8 mouse cellular contexts compared by ENCODE assay signal in genomic region chr11:69065394-69065925, GRCm38 (mm10). TPM values are rescaled to one million over a fixed set of nuclear protein-coding genes. Genes with fewer than 3 reads are reported as not detected.
DNase-seq lines count a peak whose midpoint lies in the region; ATAC-seq and TF ChIP-seq lines count a peak whose summit lies in the region.

No protein-coding gene starts in this region.

- no peak for TF ChIP-seq CTCF in cerebellum, adult 2 months (IDR thresholded peaks at IDR 0.05; ENCODE audit: borderline replicate concordance, insufficient read depth, low read depth, low read length)
- no peak for TF ChIP-seq CTCF in lung, adult 2 months (IDR thresholded peaks at IDR 0.05; ENCODE audit: insufficient read depth, low read length)

- 0 out of 2 replicates have a peak overlapping the region, but pooled peaks have one; percentile 52 for H3K4me2 ChIP-seq in lung, embryonic 16.5 days (ENCODE audit: low read depth, low read length)
- peak overlapping the region; percentile 93 for H3K4me2 ChIP-seq in limb, embryonic 12.5 days
- H3K4me2 ChIP-seq in neural tube, embryonic 14.5 days (ENCODE audit: low read depth, low read length), result peak overlapping the region; percentile 73

- H3K36me3 ChIP-seq in lung, embryonic 16.5 days (ENCODE audit: control insufficient read depth, insufficient read depth, low read length), result no peaks in the 10 kb centered on the region
- H3K36me3 ChIP-seq in limb, embryonic 12.5 days, result no peaks in the 10 kb centered on the region
- no peaks in the 10 kb centered on the region for H3K36me3 ChIP-seq in neural tube, embryonic 14.5 days (ENCODE audit: control insufficient read depth, insufficient read depth, low read length)

- peaks cover 4% of the 10 kb centered on the region; the same call in 1 of the 2 replicates for H3K4me1 ChIP-seq in cerebellum, adult 2 months (ENCODE audit: control insufficient read depth, insufficient read depth, low read length)
- H3K4me1 ChIP-seq in lung, embryonic 16.5 days (replicated peaks; ENCODE audit: control insufficient read depth, insufficient read depth, low read length), result peaks cover 36% of the 10 kb centered on the region
- H3K4me1 ChIP-seq in lung, adult 2 months (ENCODE audit: control insufficient read depth, insufficient read depth, low read length), result peaks cover 19% of the 10 kb centered on the region
- peaks cover 27% of the 10 kb centered on the region for H3K4me1 ChIP-seq in limb, embryonic 12.5 days (replicated peaks)
- H3K4me1 ChIP-seq in neural tube, embryonic 14.5 days (ENCODE audit: control insufficient read depth, insufficient read depth, low read length), result peaks cover 29% of the 10 kb centered on the region

- no peak overlapping the region for H3K4me3 ChIP-seq in cerebellum, adult 2 months (replicated peaks; ENCODE audit: insufficient read depth, low read depth, low read length)
- H3K4me3 ChIP-seq in lung, embryonic 16.5 days (ENCODE audit: low read length), result no peak overlapping the region
- no peak overlapping the region for H3K4me3 ChIP-seq in lung, adult 2 months (replicated peaks; ENCODE audit: extremely low read depth, low read depth, low read length)
- no peak overlapping the region for H3K4me3 ChIP-seq in limb, embryonic 12.5 days (replicated peaks)
- no peak overlapping the region for H3K4me3 ChIP-seq in neural tube, embryonic 14.5 days (ENCODE audit: low read depth, low read length)

- H3K27me3 ChIP-seq in cerebellum, adult 2 months (ENCODE audit: control insufficient read depth, insufficient read depth, low read length), result no peaks in the 10 kb centered on the region
- no peaks in the 10 kb centered on the region for H3K27me3 ChIP-seq in lung, embryonic 16.5 days (ENCODE audit: control insufficient read depth, insufficient read depth, low read depth, low read length)
- peaks cover 11% of the 10 kb centered on the region for H3K27me3 ChIP-seq in limb, embryonic 12.5 days
- no peaks in the 10 kb centered on the region for H3K27me3 ChIP-seq in neural tube, embryonic 14.5 days (ENCODE audit: control insufficient read depth, insufficient read depth, low read length)

- intact Hi-C loops in left cerebral cortex, postnatal 14 days (cut with DNase I), result loop anchor here (10.0 kb wide), 1 partner anchor 179 kb away; no protein-coding TSS in a partner anchor

- no peak overlapping the region for H3K27ac ChIP-seq in cerebellum, adult 2 months (ENCODE audit: insufficient read depth, low read length)
- no peak overlapping the region for H3K27ac ChIP-seq in lung, embryonic 16.5 days (ENCODE audit: low read length)
- no peak overlapping the region for H3K27ac ChIP-seq in limb, embryonic 12.5 days
- H3K27ac ChIP-seq in neural tube, embryonic 14.5 days (ENCODE audit: low read depth, low read length), result no peak overlapping the region

- H3K9me3 ChIP-seq in lung, embryonic 16.5 days (ENCODE audit: control insufficient read depth, low read length), result no peaks in the 10 kb centered on the region
- H3K9me3 ChIP-seq in limb, embryonic 12.5 days, result no peaks in the 10 kb centered on the region
- H3K9me3 ChIP-seq in neural tube, embryonic 14.5 days (ENCODE audit: control insufficient read depth, low read length), result no peaks in the 10 kb centered on the region

- 64% methylated on average over 3 of the region's 3 CpGs for WGBS in cerebellum, adult 2 months
- 58% methylated on average over 3 of the region's 3 CpGs for WGBS in lung, embryonic 16.5 days
- 73% methylated on average over 3 of the region's 3 CpGs for WGBS in lung, adult 2 months
- 45% methylated on average over 3 of the region's 3 CpGs for WGBS in limb, embryonic 12.5 days
- WGBS in neural tube, embryonic 14.5 days, result 60% methylated on average over 3 of the region's 3 CpGs

- DNase-seq in cerebellum, adult 9-11 months, result peak; percentile 53
- DNase-seq in cerebellum, adult 2 months, result no peak
- no peak for DNase-seq in lung, adult 2 months
- no peak for DNase-seq in layer of hippocampus, adult 18-20 months (ENCODE audit: low spot score in 2 of 2)
- no peak for DNase-seq in left cerebral cortex, postnatal 14 days (ENCODE audit: low spot score in 2 of 2)

- no peak for ATAC-seq in lung, embryonic 16.5 days (ENCODE audit: low read depth)
- ATAC-seq in limb, embryonic 12.5 days (ENCODE audit: insufficient number of reproducible peaks, insufficient read depth, low FRiP score, low TSS enrichment, low read depth), result no peak
- ATAC-seq in neural tube, embryonic 14.5 days (ENCODE audit: low read depth), result no peak

- no peak overlapping the region for H3K9ac ChIP-seq in lung, embryonic 16.5 days (ENCODE audit: low read length)
- no peak overlapping the region for H3K9ac ChIP-seq in limb, embryonic 12.5 days (replicated peaks)
- H3K9ac ChIP-seq in neural tube, embryonic 14.5 days (replicated peaks; ENCODE audit: low read depth, low read length), result no peak overlapping the region

- TF ChIP-seq POLR2A in cerebellum, adult 2 months (IDR thresholded peaks at IDR 0.05; ENCODE audit: borderline replicate concordance, insufficient read depth, low read length), result no peak
- no peak for TF ChIP-seq POLR2A in lung, adult 2 months (IDR thresholded peaks at IDR 0.05; ENCODE audit: borderline replicate concordance, extremely low read depth, low read depth, low read length)

RNA-seq across cellular contexts. Expression of gene Tmem107, which starts 5.1 kb away (rescaled TPM):
- polyA plus RNA-seq in cerebellum, adult 2 months (2012; rRNA removed), result 13.4 and 15.8 TPM in 2 replicates
- 101 and 104 TPM in 2 replicates for polyA plus RNA-seq in lung, embryonic 16.5 days (2015; fragmentation: Nextera tagmentation; extraction: Ambion mirVana)
- polyA plus RNA-seq in lung, adult 2 months (2012; rRNA removed), result 69.8 and 75.7 TPM in 2 replicates
- polyA plus RNA-seq in limb, embryonic 12.5 days (2016; fragmentation: Nextera tagmentation; extraction: Ambion mirVana), result 39.5 and 41.0 TPM in 2 replicates
- polyA plus RNA-seq in neural tube, embryonic 14.5 days (2014; fragmentation: Nextera tagmentation; extraction: Ambion mirVana), result 24.7 and 27.7 TPM in 2 replicates
- total RNA-seq in layer of hippocampus, adult 18-20 months (2021), result 10 to 100 TPM; 15.2 to 21.0 TPM
- total RNA-seq in left cerebral cortex, postnatal 14 days (2021), result 10 to 100 TPM; 14.2 to 16.9 TPM

RNA-seq across cellular contexts. Expression of gene Borcs6, which starts 5.9 kb away (rescaled TPM):
- polyA plus RNA-seq in cerebellum, adult 2 months (2012; rRNA removed), result 34.9 and 36.7 TPM in 2 replicates
- 7.2 and 8.6 TPM in 2 replicates for polyA plus RNA-seq in lung, embryonic 16.5 days (2015; fragmentation: Nextera tagmentation; extraction: Ambion mirVana)
- 21.0 and 22.8 TPM in 2 replicates for polyA plus RNA-seq in lung, adult 2 months (2012; rRNA removed)
- polyA plus RNA-seq in limb, embryonic 12.5 days (2016; fragmentation: Nextera tagmentation; extraction: Ambion mirVana), result 9.2 and 10.0 TPM in 2 replicates
- polyA plus RNA-seq in neural tube, embryonic 14.5 days (2014; fragmentation: Nextera tagmentation; extraction: Ambion mirVana), result 16.1 and 17.7 TPM in 2 replicates
- total RNA-seq in layer of hippocampus, adult 18-20 months (2021), result 10 to 100 TPM; 32.9 to 36.4 TPM
- total RNA-seq in left cerebral cortex, postnatal 14 days (2021), result 10 to 100 TPM; 26.1 to 29.2 TPM

RNA-seq across cellular contexts. Expression of gene Aurkb, which starts 20.0 kb away (rescaled TPM):
- polyA plus RNA-seq in cerebellum, adult 2 months (2012; rRNA removed), result 0.51 and 0.55 TPM in 2 replicates
- 183 and 189 TPM in 2 replicates for polyA plus RNA-seq in lung, embryonic 16.5 days (2015; fragmentation: Nextera tagmentation; extraction: Ambion mirVana)
- 3.2 and 6.8 TPM in 2 replicates for polyA plus RNA-seq in lung, adult 2 months (2012; rRNA removed)
- 169 and 171 TPM in 2 replicates for polyA plus RNA-seq in limb, embryonic 12.5 days (2016; fragmentation: Nextera tagmentation; extraction: Ambion mirVana)
- 8.7 and 12.8 TPM in 2 replicates for polyA plus RNA-seq in neural tube, embryonic 14.5 days (2014; fragmentation: Nextera tagmentation; extraction: Ambion mirVana)
- not detected for total RNA-seq in layer of hippocampus, adult 18-20 months (2021)
- total RNA-seq in left cerebral cortex, postnatal 14 days (2021), result 1 to 10 TPM in 1 of 2 experiments, under 1 TPM in 1; 0.86 to 1.2 TPM

RNA-seq across cellular contexts. Expression of gene Vamp2, which starts 22.8 kb away (rescaled TPM):
- polyA plus RNA-seq in cerebellum, adult 2 months (2012; rRNA removed), result 672 and 700 TPM in 2 replicates
- 80.6 and 85.2 TPM in 2 replicates for polyA plus RNA-seq in lung, embryonic 16.5 days (2015; fragmentation: Nextera tagmentation; extraction: Ambion mirVana)
- polyA plus RNA-seq in lung, adult 2 months (2012; rRNA removed), result 120 and 129 TPM in 2 replicates
- 68.0 and 79.5 TPM in 2 replicates for polyA plus RNA-seq in limb, embryonic 12.5 days (2016; fragmentation: Nextera tagmentation; extraction: Ambion mirVana)
- polyA plus RNA-seq in neural tube, embryonic 14.5 days (2014; fragmentation: Nextera tagmentation; extraction: Ambion mirVana), result 337 and 385 TPM in 2 replicates
- total RNA-seq in layer of hippocampus, adult 18-20 months (2021), result 1,000 to 10,000 TPM in 1 of 2 experiments, 100 to 1,000 TPM in 1; 995 to 1,010 TPM
- total RNA-seq in left cerebral cortex, postnatal 14 days (2021), result 1,000 to 10,000 TPM; 1,220 to 1,271 TPM

RNA-seq across cellular contexts. Expression of gene Per1, which starts 29.6 kb away (rescaled TPM):
- 34.4 and 37.2 TPM in 2 replicates for polyA plus RNA-seq in cerebellum, adult 2 months (2012; rRNA removed)
- polyA plus RNA-seq in lung, embryonic 16.5 days (2015; fragmentation: Nextera tagmentation; extraction: Ambion mirVana), result 31.1 and 32.4 TPM in 2 replicates
- 36.8 and 78.5 TPM in 2 replicates for polyA plus RNA-seq in lung, adult 2 months (2012; rRNA removed)
- 7.2 and 10.4 TPM in 2 replicates for polyA plus RNA-seq in limb, embryonic 12.5 days (2016; fragmentation: Nextera tagmentation; extraction: Ambion mirVana)
- polyA plus RNA-seq in neural tube, embryonic 14.5 days (2014; fragmentation: Nextera tagmentation; extraction: Ambion mirVana), result 6.5 and 9.4 TPM in 2 replicates
- 100 to 1,000 TPM in 1 of 2 experiments, 10 to 100 TPM in 1; 92.9 to 115 TPM for total RNA-seq in layer of hippocampus, adult 18-20 months (2021)
- 100 to 1,000 TPM in 1 of 2 experiments, 10 to 100 TPM in 1; 90.4 to 112 TPM for total RNA-seq in left cerebral cortex, postnatal 14 days (2021)

Comparison
In these comparisons a context has a peak if more than half of its experiments do, and no peak if none do; other contexts are left out.
1. RNA of gene Aurkb, which starts 20.0 kb away (polyA plus RNA-seq): 183 to 189 TPM in lung, embryonic 16.5 days and 169 to 171 TPM in limb, embryonic 12.5 days; 8.7 to 12.8 TPM in neural tube, embryonic 14.5 days, 3.2 to 6.8 TPM in lung, adult 2 months and 0.51 to 0.55 TPM in cerebellum, adult 2 months; every median in the first group is over 10 times any median in the second.
2. Peak in every context shown above with its lines, with median percentiles within 50 percentile points of each other: H3K4me2 ChIP-seq.